Mouse (Mus musculus) kidney, embryonic 15.5 days (tissue): ENCODE data around the gene Krt5. TPM values are rescaled to one million over a fixed set of nuclear protein-coding genes. Genes with fewer than 3 reads are reported as not detected.
"Not testable (repeated sequence)": the region's sequence is repeated elsewhere in the genome, so short reads cannot be mapped to it uniquely, and the experiment has no call there.

ENCODE experiments used
- ATAC-seq: fragments of 200-750 bp; cut with Nextera tagmentation; replicated peaks from 2 replicates; pipeline ENCODE4 v1.8.0; 2017; ENCODE audit warnings: moderate TSS enrichment; ENCODE audit not compliant: low FRiP score
- H3K27ac ChIP-seq: fragments of 300-500 bp; sonication (generic); 2 replicates; pipeline ENCODE4 v1.5.1; 2015; ENCODE audit warnings: mild to moderate bottlenecking, inconsistent platforms
- H3K27me3 ChIP-seq: fragments of 300-500 bp; sonication (generic); 2 replicates; pipeline ENCODE4 v1.6.1; 2015; ENCODE audit warnings: inconsistent platforms
- H3K36me3 ChIP-seq: fragments of 300-500 bp; sonication (generic); 2 replicates; pipeline ENCODE4 v1.6.1; 2015; ENCODE audit warnings: inconsistent platforms
- H3K4me1 ChIP-seq: fragments of 300-500 bp; sonication (generic); 2 replicates; pipeline ENCODE4 v1.6.1; 2015; ENCODE audit warnings: inconsistent platforms
- H3K4me2 ChIP-seq: fragments of 300-500 bp; sonication (generic); 2 replicates; pipeline ENCODE4 v1.6.1; 2015; ENCODE audit warnings: moderate library complexity, mild to moderate bottlenecking, inconsistent platforms
- H3K4me3 ChIP-seq: fragments of 300-500 bp; sonication (generic); replicated peaks from 2 replicates; pipeline ENCODE4 v1.5.1; 2015; ENCODE audit warnings: mild to moderate bottlenecking, inconsistent platforms
- H3K9ac ChIP-seq: fragments of 300-500 bp; sonication (generic); 2 replicates; pipeline ENCODE4 v1.6.1; 2015; ENCODE audit warnings: mild to moderate bottlenecking, inconsistent platforms
- H3K9me3 ChIP-seq: fragments of 300-500 bp; sonication (generic); replicated peaks from 2 replicates; pipeline ENCODE4 v1.6.1; 2016; ENCODE audit warnings: inconsistent platforms
- WGBS: fragments of 180-500 bp; shearing (Covaris S2); methylation state at CpG from one replicate; pipeline ENCODE4 v1.1.7; 2015; ENCODE audit warnings: mixed read lengths; 5-methylcytosine and 5-hydroxymethylcytosine counted together
- microRNA-seq: library from miRNA; unstranded; fragments of <30 nt; microRNA quantifications from one replicate; pipeline ENCODE4, GENCODE M21; 2016
- polyA plus RNA-seq: library from polyadenylated mRNA; unstranded; fragments of >200 nt; fragmentation: Nextera tagmentation; extraction: Ambion mirVana; gene quantifications from 2 replicates; pipeline ENCODE4 v1.2.1, GENCODE M21; 2015

The Krt5 gene
- polyA plus RNA-seq, 1 experiment from 2014 or later: 5.1 TPM

DNA sequence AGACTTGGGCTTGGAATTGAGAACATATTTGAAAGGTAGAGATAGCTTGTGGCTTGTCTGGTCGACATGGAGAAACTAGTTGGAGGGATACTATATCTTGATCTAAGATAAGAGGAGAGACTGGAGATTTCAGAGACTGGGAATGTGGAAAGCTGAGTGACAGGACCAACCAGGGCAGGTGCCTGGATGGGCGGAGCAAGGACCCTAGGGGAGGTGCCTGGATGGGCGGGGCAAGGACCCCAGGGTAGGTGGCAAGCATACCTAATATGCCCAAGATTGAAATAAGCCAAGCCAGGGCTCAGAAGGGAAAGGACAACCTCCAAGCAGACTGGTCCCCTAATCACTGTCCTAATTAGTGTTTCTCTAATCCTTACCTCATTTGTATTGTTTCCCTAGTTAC lies 13.5 kb downstream of the Krt5 start:
- Histone ChIP-seq H3K9me3 (no peaks in the 10 kb centered on the region), H3K27me3 (no peaks in the 10 kb centered on the region), H3K36me3 (no peaks in the 10 kb centered on the region), H3K4me2 (no peak overlapping the region), H3K9ac (no peak overlapping the region), H3K4me1 (no peaks in the 10 kb centered on the region), H3K4me3 (no peak overlapping the region), H3K27ac (no peak overlapping the region)
- WGBS: 56% methylated on average over 3 of the region's 3 CpGs
- ATAC-seq: no peak

DNA sequence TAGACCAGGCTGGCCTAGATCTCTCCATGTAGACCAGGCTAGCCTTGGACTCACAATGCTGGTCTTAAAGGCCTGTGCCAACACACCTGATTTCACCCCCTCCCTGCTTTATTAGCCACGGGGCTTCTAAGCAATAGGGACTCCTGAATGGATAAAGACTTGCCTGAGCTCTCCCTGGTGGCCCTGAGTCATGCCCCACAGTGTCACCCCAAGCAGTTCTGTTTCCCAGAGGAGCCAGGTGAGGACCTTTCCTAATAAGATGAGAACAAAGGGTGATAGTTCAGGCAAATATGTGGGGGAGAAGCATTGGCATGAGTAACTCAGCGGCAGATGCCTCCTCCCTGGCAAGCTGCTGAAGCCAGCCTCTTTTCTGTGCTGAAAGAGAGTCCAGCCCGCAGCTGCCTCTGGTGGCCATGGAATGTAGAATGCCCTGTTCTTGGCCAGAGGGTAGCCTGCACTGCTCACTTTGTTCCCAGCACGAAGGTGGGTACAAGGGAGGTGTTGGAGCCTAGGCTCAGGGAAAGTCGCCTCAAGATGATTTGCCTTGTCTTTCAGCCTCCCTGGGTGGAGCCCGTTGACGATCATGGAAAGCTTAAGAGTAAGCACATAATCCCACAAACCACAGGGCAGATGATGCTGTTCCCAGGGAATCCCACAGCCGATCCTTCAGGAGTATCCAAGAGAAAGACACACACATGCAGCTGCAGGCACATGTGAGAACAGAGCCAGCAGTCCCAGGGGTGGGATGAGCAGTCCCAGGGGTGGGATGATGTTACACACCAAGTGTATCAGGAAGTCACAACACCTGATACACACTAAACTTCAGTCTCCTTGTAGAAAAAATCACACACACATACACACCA lies 15.1 kb downstream of the Krt5 start:
- Histone ChIP-seq H3K27ac (no peak overlapping the region), H3K9ac (no peak overlapping the region), H3K4me1 (no peaks in the 10 kb centered on the region), H3K4me3 (no peak overlapping the region), H3K27me3 (no peaks in the 10 kb centered on the region), H3K4me2 (no peak overlapping the region), H3K9me3 (no peaks in the 10 kb centered on the region), H3K36me3 (no peaks in the 10 kb centered on the region)
- no peak for ATAC-seq
- WGBS: 74% methylated on average over 8 of the region's 8 CpGs

- Histone ChIP-seq H3K9me3 (no peaks in the 10 kb centered on the region), H3K4me1 (no peaks in the 10 kb centered on the region), H3K4me2 (no peak within 1 kb of the TSS), H3K36me3 (no peaks in the 10 kb centered on the region), H3K27me3 (no peaks in the 10 kb centered on the region), H3K9ac (no peak within 1 kb of the TSS), H3K27ac (no peak within 1 kb of the TSS), H3K4me3 (no peak within 1 kb of the TSS)
- WGBS: 80% methylated on average over 5 of the region's 5 CpGs
- ATAC-seq: no peak
Observed at GRCm38 (mm10) chr15:101694207-101694606, 18.5 kb downstream of the Krt5 start, which contains the start of gene Krt6a. Gene Krt6a (minus strand): TSS chr15:101694307.

DNA sequence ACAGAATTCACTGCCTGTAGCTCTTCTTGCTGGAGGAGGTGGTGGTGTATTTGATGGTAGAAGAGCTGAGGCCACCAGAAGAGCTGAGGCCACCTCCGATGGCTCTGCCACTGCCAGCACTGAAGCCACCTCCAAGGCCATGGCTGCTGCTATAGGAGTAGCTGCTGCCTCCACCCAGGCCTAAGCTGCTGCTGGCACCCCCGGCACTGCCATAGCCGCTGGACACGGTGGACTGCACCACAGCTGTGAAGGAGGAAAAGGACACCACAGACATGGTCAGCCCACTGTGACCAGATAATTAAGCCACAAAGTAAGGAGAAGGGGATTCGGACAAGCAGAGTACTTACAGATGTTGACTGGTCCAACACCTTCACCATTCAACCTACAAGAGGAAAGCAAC lies 22.2 kb downstream of the Krt5 start:
- 66% methylated on average over 5 of the region's 5 CpGs for WGBS
- not testable (repeated sequence) for H3K27me3 ChIP-seq, H3K27ac ChIP-seq, H3K9ac ChIP-seq, H3K9me3 ChIP-seq, H3K4me1 ChIP-seq, H3K36me3 ChIP-seq, H3K4me2 ChIP-seq, H3K4me3 ChIP-seq
- peak; percentile 18; the same call in 1 of the 2 replicates for ATAC-seq

GRCm38 (mm10) chr15:101688161-101688560 lies 24.5 kb downstream of the Krt5 start:
- Histone ChIP-seq H3K4me2 (no peak overlapping the region), H3K27me3 (no peaks in the 10 kb centered on the region), H3K9ac (no peak overlapping the region), H3K4me1 (no peaks in the 10 kb centered on the region), H3K36me3 (no peaks in the 10 kb centered on the region), H3K4me3 (no peak overlapping the region), H3K27ac (no peak overlapping the region), H3K9me3 (no peaks in the 10 kb centered on the region)
- 71% methylated on average over 2 of the region's 2 CpGs for WGBS
- ATAC-seq: no peak

DNA sequence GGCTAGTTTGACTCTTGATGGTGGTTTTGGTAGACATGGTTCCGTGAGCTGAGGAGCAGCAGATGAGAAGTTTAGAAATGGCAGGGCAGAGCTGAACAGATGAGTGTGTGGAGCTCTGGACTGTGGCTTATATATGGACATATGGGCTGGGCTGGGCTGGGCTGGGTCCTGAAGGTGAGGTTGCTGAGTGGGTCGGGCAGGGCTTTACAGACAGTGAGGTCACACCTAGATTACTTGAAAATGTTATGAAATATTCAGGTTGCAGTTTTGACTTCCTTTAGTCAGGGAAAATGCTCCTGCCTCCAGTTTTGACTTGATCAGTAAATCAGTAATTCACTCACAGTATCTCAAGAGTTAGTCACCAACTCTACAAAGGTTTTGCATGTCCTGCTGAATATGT lies 32.5 kb downstream of the Krt5 start, which contains the start of gene Krt6b:
TSS of gene Krt6b (minus strand) at position 101 of the 400 bp plus-strand sequence.
- no peak within 1 kb of the TSS for H3K4me3 ChIP-seq
- ATAC-seq: no peak
- H3K27me3 ChIP-seq: no peaks in the 10 kb centered on the region
- no peaks in the 10 kb centered on the region for H3K9me3 ChIP-seq
- H3K9ac ChIP-seq: no peak within 1 kb of the TSS
- no peaks in the 10 kb centered on the region for H3K4me1 ChIP-seq
- WGBS: 92% methylated on average over 2 of the region's 2 CpGs
- H3K27ac ChIP-seq: no peak within 1 kb of the TSS
- no peaks in the 10 kb centered on the region for H3K36me3 ChIP-seq
- H3K4me2 ChIP-seq: no peak within 1 kb of the TSS

GRCm38 (mm10) chr15:101675978-101676377 lies 36.7 kb downstream of the Krt5 start:
- H3K9me3 ChIP-seq: no peaks in the 10 kb centered on the region
- no peak overlapping the region for H3K27ac ChIP-seq
- H3K4me3 ChIP-seq: no peak overlapping the region
- H3K9ac ChIP-seq: no peak overlapping the region
- no peak overlapping the region for H3K4me2 ChIP-seq
- no peaks in the 10 kb centered on the region for H3K4me1 ChIP-seq
- no peaks in the 10 kb centered on the region for H3K27me3 ChIP-seq
- H3K36me3 ChIP-seq: no peaks in the 10 kb centered on the region
- ATAC-seq: no peak
- 76% methylated on average over 1 of the region's 1 CpGs for whole genome bisulfite sequencing

Small RNA genes within 50 kb of the gene (microRNA-seq; reads per million reads assigned to microRNA genes)
- not detected for gene Gm44323
- gene Gm44342: not detected
- not detected for gene Gm44383

Other genes with a start within 250 kb of the Krt5 start
- gene Krt81, start 249.1 kb downstream of the Krt5 start, polyA plus RNA-seq: not detected in 2 replicates
- not detected in 2 replicates for gene Krt86, start 239.4 kb downstream of the Krt5 start, polyA plus RNA-seq
- gene Krt83, start 221.4 kb downstream of the Krt5 start, polyA plus RNA-seq: not detected in 2 replicates
- not detected in 2 replicates for gene Gm49425, start 195.6 kb downstream of the Krt5 start, polyA plus RNA-seq
- 0.31 TPM in 1 of 2 replicates, not detected in the other for gene Krt84, start 180.1 kb downstream of the Krt5 start, polyA plus RNA-seq
- gene Krt82, start 162.2 kb downstream of the Krt5 start, polyA plus RNA-seq: not detected in 2 replicates
- 0.08 and 0.32 TPM in 2 replicates for gene Krt90, start 149.9 kb downstream of the Krt5 start, polyA plus RNA-seq
- 0.21 and 0.27 TPM in 2 replicates for gene Krt75, start 139.0 kb downstream of the Krt5 start, polyA plus RNA-seq
- gene Gm5414, start 84.7 kb downstream of the Krt5 start, polyA plus RNA-seq: not detected in 2 replicates
- not detected in 2 replicates for gene Gm5478, start 65.5 kb downstream of the Krt5 start, polyA plus RNA-seq
- gene Krt6b, start 32.6 kb downstream of the Krt5 start, polyA plus RNA-seq: not detected in 2 replicates
- gene Krt6a, start 18.6 kb downstream of the Krt5 start, polyA plus RNA-seq: 0.62 and 3.8 TPM in 2 replicates
- gene Krt71, start 30.2 kb upstream of the Krt5 start, polyA plus RNA-seq: not detected in 2 replicates
- not detected in 2 replicates for gene Krt72, start 73.6 kb upstream of the Krt5 start, polyA plus RNA-seq
- gene Krt73, start 89.4 kb upstream of the Krt5 start, polyA plus RNA-seq: not detected in 2 replicates
- gene Krt2, start 105.3 kb upstream of the Krt5 start, polyA plus RNA-seq: not detected in 2 replicates
- 1.4 and 6.7 TPM in 2 replicates for gene Krt1, start 137.9 kb upstream of the Krt5 start, polyA plus RNA-seq
- gene Krt77, start 156.8 kb upstream of the Krt5 start, polyA plus RNA-seq: 0.05 and 0.72 TPM in 2 replicates
- gene Krt76, start 180.0 kb upstream of the Krt5 start, polyA plus RNA-seq: not detected in 2 replicates
- gene Krt4, start 211.8 kb upstream of the Krt5 start, polyA plus RNA-seq: 2.4 and 7.5 TPM in 2 replicates
- gene Krt79, start 227.4 kb upstream of the Krt5 start, polyA plus RNA-seq: 0.45 and 0.53 TPM in 2 replicates
- 0.04 and 0.15 TPM in 2 replicates for gene Krt78, start 241.4 kb upstream of the Krt5 start, polyA plus RNA-seq